Comparison of ENCODE assay signal across 13 mouse cellular contexts in genomic region chr5:24747533-24747932, GRCm38 (mm10). TPM values are rescaled to one million over a fixed set of nuclear protein-coding genes. Genes with fewer than 3 reads are reported as not detected.
DNase-seq lines count a peak whose midpoint lies in the region; ATAC-seq lines count a peak whose summit lies in the region.
"Had no signal": no experiment of that assay in that cellular context is flagged by ENCODE, and none has a peak within 500 bp of the region (broad histone marks: within the 10 kb centered on the region; RNA-seq: fewer than 3 reads in every experiment).

No protein-coding gene starts in this region.

- DNase-seq in kidney, postnatal 4 days: peak; percentile 34 to 53
- DNase-seq in kidney, postnatal 10 days: no peak
- DNase-seq in embryonic facial prominence, embryonic 10.5 days (ENCODE audit: low spot score): no peak
- no peak for DNase-seq in left cerebral cortex, adult 18-20 months (ENCODE audit: low spot score in 2 of 2)
- DNase-seq in adrenal gland, adult 18-20 months (ENCODE audit: low spot score in 2 of 2): no peak
- DNase-seq: cerebellum, adult 11-12 months; embryo, embryonic 11 days; kidney, adult 8-10 months had no signal

- ATAC-seq in forebrain, embryonic 13.5 days: no peak
- ATAC-seq in forebrain, embryonic 16.5 days: no peak
- no peak for ATAC-seq in neural tube, embryonic 12.5 days (ENCODE audit: low FRiP score, low read depth)

- H3K36me3 ChIP-seq in forebrain, embryonic 13.5 days (ENCODE audit: poor library complexity, severe bottlenecking): no peaks in the 10 kb centered on the region
- H3K36me3 ChIP-seq in forebrain, embryonic 16.5 days (ENCODE audit: control insufficient read depth, insufficient read depth): no peaks in the 10 kb centered on the region
- no peaks in the 10 kb centered on the region for H3K36me3 ChIP-seq in embryonic facial prominence, embryonic 10.5 days (replicated peaks)
- no peaks in the 10 kb centered on the region for H3K36me3 ChIP-seq in neural tube, embryonic 12.5 days
- H3K36me3 ChIP-seq: heart, embryonic 15.5 days had no signal

- H3K4me2 ChIP-seq in forebrain, embryonic 13.5 days: no peak overlapping the region
- H3K4me2 ChIP-seq in forebrain, embryonic 16.5 days (ENCODE audit: low read length): no peak overlapping the region
- H3K4me2 ChIP-seq in neural tube, embryonic 12.5 days (replicated peaks): no peak overlapping the region
- H3K4me2 ChIP-seq: heart, embryonic 15.5 days had no signal

- WGBS in forebrain, embryonic 13.5 days: 10% methylated on average over 6 of the region's 6 CpGs
- WGBS in forebrain, embryonic 16.5 days: 9% methylated on average over 6 of the region's 6 CpGs
- WGBS in embryonic facial prominence, embryonic 10.5 days: 11% methylated on average over 6 of the region's 6 CpGs
- 13% methylated on average over 6 of the region's 6 CpGs for WGBS in neural tube, embryonic 12.5 days

- H3K9ac ChIP-seq in forebrain, embryonic 13.5 days: peak overlapping the region; percentile 26; the same call in 1 of the 2 replicates
- no peak overlapping the region for H3K9ac ChIP-seq in forebrain, embryonic 16.5 days (replicated peaks; ENCODE audit: low read depth, low read length)
- H3K9ac ChIP-seq in neural tube, embryonic 12.5 days: 0 out of 2 replicates have a peak overlapping the region, but pooled peaks have one; percentile 33
- H3K9ac ChIP-seq: heart, embryonic 15.5 days had no signal

- no peak overlapping the region for H3K27ac ChIP-seq in forebrain, embryonic 13.5 days
- no peak overlapping the region for H3K27ac ChIP-seq in forebrain, embryonic 16.5 days (ENCODE audit: low read length)
- H3K27ac ChIP-seq in embryonic facial prominence, embryonic 10.5 days (replicated peaks): peak overlapping the region; percentile 69
- H3K27ac ChIP-seq in neural tube, embryonic 12.5 days: no peak overlapping the region
- H3K27ac ChIP-seq: heart, embryonic 15.5 days had no signal

- 0 out of 2 replicates have a peak, but pooled peaks cover 5% of the 10 kb centered on the region for H3K27me3 ChIP-seq in forebrain, embryonic 13.5 days
- no peaks in the 10 kb centered on the region for H3K27me3 ChIP-seq in forebrain, embryonic 16.5 days (replicated peaks; ENCODE audit: control insufficient read depth, insufficient read depth, low read length)
- H3K27me3 ChIP-seq in embryonic facial prominence, embryonic 10.5 days (replicated peaks; ENCODE audit: low read depth, poor library complexity, severe bottlenecking): no peaks in the 10 kb centered on the region
- no peaks in the 10 kb centered on the region for H3K27me3 ChIP-seq in neural tube, embryonic 12.5 days (replicated peaks)
- H3K27me3 ChIP-seq: heart, embryonic 15.5 days had no signal

- H3K4me1 ChIP-seq in forebrain, embryonic 13.5 days: peaks cover 25% of the 10 kb centered on the region
- H3K4me1 ChIP-seq in forebrain, embryonic 16.5 days (replicated peaks; ENCODE audit: control insufficient read depth, insufficient read depth, low read length): peaks cover 14% of the 10 kb centered on the region
- peaks cover 48% of the 10 kb centered on the region for H3K4me1 ChIP-seq in embryonic facial prominence, embryonic 10.5 days
- H3K4me1 ChIP-seq in neural tube, embryonic 12.5 days: peaks cover 26% of the 10 kb centered on the region

- H3K9me3 ChIP-seq in forebrain, embryonic 13.5 days (replicated peaks): no peaks in the 10 kb centered on the region
- no peaks in the 10 kb centered on the region for H3K9me3 ChIP-seq in forebrain, embryonic 16.5 days (ENCODE audit: control insufficient read depth, low read length)
- no peaks in the 10 kb centered on the region for H3K9me3 ChIP-seq in embryonic facial prominence, embryonic 10.5 days
- no peaks in the 10 kb centered on the region for H3K9me3 ChIP-seq in neural tube, embryonic 12.5 days
- H3K9me3 ChIP-seq: heart, embryonic 15.5 days had no signal

- no peak overlapping the region for H3K4me3 ChIP-seq in forebrain, embryonic 13.5 days
- H3K4me3 ChIP-seq in forebrain, embryonic 16.5 days (replicated peaks; ENCODE audit: low read length): no peak overlapping the region
- peak overlapping the region; percentile 21; the same call in 1 of the 2 replicates for H3K4me3 ChIP-seq in embryonic facial prominence, embryonic 10.5 days
- H3K4me3 ChIP-seq in neural tube, embryonic 12.5 days: no peak overlapping the region
- H3K4me3 ChIP-seq: heart, embryonic 15.5 days had no signal

RNA-seq across cellular contexts. Expression of gene Crygn, which starts 10.3 kb away (rescaled TPM):
- polyA plus RNA-seq in forebrain, embryonic 13.5 days (2015; fragmentation: Nextera tagmentation; extraction: Ambion mirVana): not detected in 2 replicates
- polyA plus RNA-seq in forebrain, embryonic 16.5 days (2015; fragmentation: Nextera tagmentation; extraction: Ambion mirVana): 2.5 TPM in 1 of 2 replicates, not detected in the other
- polyA plus RNA-seq in embryonic facial prominence, embryonic 10.5 days (2016; fragmentation: Nextera tagmentation; extraction: Ambion mirVana): 0.40 and 1.8 TPM in 2 replicates
- polyA plus RNA-seq in neural tube, embryonic 12.5 days (2016; fragmentation: Nextera tagmentation; extraction: Ambion mirVana): 1.9 TPM in 1 of 2 replicates, not detected in the other
- total RNA-seq in left cerebral cortex, adult 18-20 months (2021): not detected
- total RNA-seq in adrenal gland, adult 18-20 months (2021): 1 to 10 TPM in 1 of 2 experiments, not detected in 1; 2.3 TPM
- total RNA-seq: neutrophil, adult 5-6 weeks had no signal

RNA-seq across cellular contexts. Expression of gene Wdr86, which starts 17.0 kb away (rescaled TPM):
- polyA plus RNA-seq in forebrain, embryonic 13.5 days (2015; fragmentation: Nextera tagmentation; extraction: Ambion mirVana): 2.6 and 3.0 TPM in 2 replicates
- 4.7 and 5.1 TPM in 2 replicates for polyA plus RNA-seq in forebrain, embryonic 16.5 days (2015; fragmentation: Nextera tagmentation; extraction: Ambion mirVana)
- 51.1 and 58.6 TPM in 2 replicates for polyA plus RNA-seq in embryonic facial prominence, embryonic 10.5 days (2016; fragmentation: Nextera tagmentation; extraction: Ambion mirVana)
- 8.7 and 8.8 TPM in 2 replicates for polyA plus RNA-seq in neural tube, embryonic 12.5 days (2016; fragmentation: Nextera tagmentation; extraction: Ambion mirVana)
- total RNA-seq in left cerebral cortex, adult 18-20 months (2021): 1 to 10 TPM in 1 of 2 experiments, under 1 TPM in 1; 0.56 to 1.0 TPM
- 1 to 10 TPM in 1 of 2 experiments, under 1 TPM in 1; 0.42 to 1.1 TPM for total RNA-seq in adrenal gland, adult 18-20 months (2021)

Comparison
In these comparisons a context has a peak if more than half of its experiments do, and no peak if none do; other contexts are left out.
1. DNase-seq: peak in kidney, postnatal 4 days (2 of 2); none in kidney, postnatal 10 days (single experiment), embryonic facial prominence, embryonic 10.5 days (single experiment), left cerebral cortex, adult 18-20 months (0 of 2) and adrenal gland, adult 18-20 months (0 of 2).